9 mouse cellular contexts compared by ENCODE assay signal in genomic region chr2:94002331-94002730, GRCm38 (mm10). TPM values are rescaled to one million over a fixed set of nuclear protein-coding genes. Genes with fewer than 3 reads are reported as not detected.
DNase-seq lines count a peak whose midpoint lies in the region; ATAC-seq and TF ChIP-seq lines count a peak whose summit lies in the region.
"Had no signal": no experiment of that assay in that cellular context is flagged by ENCODE, and none has a peak within 500 bp of the region (broad histone marks: within the 10 kb centered on the region; RNA-seq: fewer than 3 reads in every experiment).

No protein-coding gene starts in this region.

- H3K9ac ChIP-seq in embryonic facial prominence, embryonic 14.5 days (ENCODE audit: low read depth, low read length): no peak overlapping the region
- H3K9ac ChIP-seq in kidney, embryonic 15.5 days: no peak overlapping the region
- H3K9ac ChIP-seq in limb, embryonic 14.5 days (ENCODE audit: low read depth, low read length, severe bottlenecking): no peak overlapping the region
- H3K9ac ChIP-seq: embryonic facial prominence, embryonic 12.5 days had no signal

- no peaks in the 10 kb centered on the region for H3K4me1 ChIP-seq in embryonic facial prominence, embryonic 14.5 days (ENCODE audit: control insufficient read depth, insufficient read depth, low read length)
- H3K4me1 ChIP-seq in kidney, embryonic 15.5 days: no peaks in the 10 kb centered on the region
- no peaks in the 10 kb centered on the region for H3K4me1 ChIP-seq in limb, embryonic 14.5 days (ENCODE audit: control insufficient read depth, insufficient read depth, low read length)
- H3K4me1 ChIP-seq: embryonic facial prominence, embryonic 12.5 days had no signal

- no peaks in the 10 kb centered on the region for H3K27me3 ChIP-seq in embryonic facial prominence, embryonic 14.5 days (replicated peaks; ENCODE audit: control insufficient read depth, insufficient read depth, low read length)
- no peaks in the 10 kb centered on the region for H3K27me3 ChIP-seq in kidney, embryonic 15.5 days
- no peaks in the 10 kb centered on the region for H3K27me3 ChIP-seq in limb, embryonic 14.5 days (ENCODE audit: control insufficient read depth, insufficient read depth, low read length)
- H3K27me3 ChIP-seq: embryonic facial prominence, embryonic 12.5 days had no signal

- 7% methylated on average over 2 of the region's 2 CpGs for WGBS in embryonic facial prominence, embryonic 14.5 days
- WGBS in kidney, embryonic 15.5 days: 3% methylated on average over 2 of the region's 2 CpGs
- 8% methylated on average over 2 of the region's 2 CpGs for WGBS in limb, embryonic 14.5 days

- no peak overlapping the region for H3K27ac ChIP-seq in embryonic facial prominence, embryonic 14.5 days (replicated peaks; ENCODE audit: low read depth, low read length)
- H3K27ac ChIP-seq in kidney, embryonic 15.5 days: no peak overlapping the region
- no peak overlapping the region for H3K27ac ChIP-seq in limb, embryonic 14.5 days (replicated peaks; ENCODE audit: low read depth, low read length)
- H3K27ac ChIP-seq: embryonic facial prominence, embryonic 12.5 days had no signal

- H3K4me2 ChIP-seq in embryonic facial prominence, embryonic 14.5 days (ENCODE audit: low read depth, low read length): no peak overlapping the region
- no peak overlapping the region for H3K4me2 ChIP-seq in kidney, embryonic 15.5 days
- no peak overlapping the region for H3K4me2 ChIP-seq in limb, embryonic 14.5 days (replicated peaks; ENCODE audit: low read depth, low read length, severe bottlenecking)
- H3K4me2 ChIP-seq: embryonic facial prominence, embryonic 12.5 days had no signal

- H3K9me3 ChIP-seq in embryonic facial prominence, embryonic 14.5 days (ENCODE audit: control insufficient read depth, low read length): no peaks in the 10 kb centered on the region
- no peaks in the 10 kb centered on the region for H3K9me3 ChIP-seq in kidney, embryonic 15.5 days (replicated peaks)
- no peaks in the 10 kb centered on the region for H3K9me3 ChIP-seq in limb, embryonic 14.5 days (ENCODE audit: control insufficient read depth, low read length)
- H3K9me3 ChIP-seq: embryonic facial prominence, embryonic 12.5 days had no signal

- no peak for TF ChIP-seq POLR2A in limb, embryonic 14.5 days (IDR thresholded peaks at IDR 0.05; ENCODE audit: borderline replicate concordance, extremely low read depth, insufficient read depth, insufficient read length)

- ATAC-seq in embryonic facial prominence, embryonic 14.5 days (ENCODE audit: low read depth): 0 out of 2 replicates have a peak, but pooled peaks have one; percentile 53
- ATAC-seq in kidney, embryonic 15.5 days (replicated peaks; ENCODE audit: low FRiP score): peak; percentile 74; the same call in 1 of the 2 replicates
- no peak for ATAC-seq in limb, embryonic 14.5 days (ENCODE audit: low FRiP score, low read depth)

- peaks cover 92% of the 10 kb centered on the region for H3K36me3 ChIP-seq in embryonic facial prominence, embryonic 14.5 days (ENCODE audit: control insufficient read depth, insufficient read depth, low read length)
- H3K36me3 ChIP-seq in kidney, embryonic 15.5 days: peaks cover 91% of the 10 kb centered on the region
- H3K36me3 ChIP-seq in limb, embryonic 14.5 days (ENCODE audit: control insufficient read depth, insufficient read depth, low read length): peaks cover 86% of the 10 kb centered on the region

- peak; percentile 65 for DNase-seq in CD4-positive helper T cell, adult 2 months (ENCODE audit: low read depth, low spot score)
- peak; percentile 67 to 78 for DNase-seq in adrenal gland, postnatal 4 days (ENCODE audit: low spot score in 2 of 2)
- peak; percentile 81 for DNase-seq in embryonic facial prominence, embryonic 14.5 days (ENCODE audit: low spot score)
- peak; percentile 34 to 77 for DNase-seq in heart, adult 9 months (ENCODE audit: low spot score in 2 of 2)
- peak; percentile 70 for DNase-seq in limb, embryonic 14.5 days (ENCODE audit: low spot score)
- DNase-seq in naive thymus-derived CD4-positive, alpha-beta T cell, adult 2 months (ENCODE audit: low read depth): peak; percentile 84
- peak; percentile 74 to 91 for DNase-seq in spleen, postnatal 4 days (ENCODE audit: low spot score in 2 of 2)

- H3K4me3 ChIP-seq in embryonic facial prominence, embryonic 14.5 days (ENCODE audit: low read depth, low read length): no peak overlapping the region
- no peak overlapping the region for H3K4me3 ChIP-seq in kidney, embryonic 15.5 days (replicated peaks)
- no peak overlapping the region for H3K4me3 ChIP-seq in limb, embryonic 14.5 days (replicated peaks; ENCODE audit: low read length)
- H3K4me3 ChIP-seq: embryonic facial prominence, embryonic 12.5 days had no signal

RNA-seq across cellular contexts. Expression of gene Gm27027, which starts 6.2 kb away (rescaled TPM):
- total RNA-seq in adrenal gland, postnatal 4 days (2021): not detected
- not detected in 2 replicates for polyA plus RNA-seq in embryonic facial prominence, embryonic 14.5 days (2014; fragmentation: Nextera tagmentation; extraction: Ambion mirVana)
- polyA plus RNA-seq in kidney, embryonic 15.5 days (2015; fragmentation: Nextera tagmentation; extraction: Ambion mirVana): not detected in 2 replicates
- not detected in 2 replicates for polyA plus RNA-seq in limb, embryonic 14.5 days (2012; rRNA removed)
- polyA plus RNA-seq in limb, embryonic 14.5 days (2014; fragmentation: Nextera tagmentation; extraction: Ambion mirVana): 0.43 TPM in 1 of 2 replicates, not detected in the other
- polyA plus RNA-seq: embryonic facial prominence, embryonic 12.5 days had no signal

RNA-seq across cellular contexts. Expression of gene Alkbh3, which starts 8.3 kb away (rescaled TPM):
- total RNA-seq in adrenal gland, postnatal 4 days (2021): 10 to 100 TPM; 73.1 to 76.3 TPM
- 53.8 and 69.8 TPM in 2 replicates for polyA plus RNA-seq in embryonic facial prominence, embryonic 14.5 days (2014; fragmentation: Nextera tagmentation; extraction: Ambion mirVana)
- polyA plus RNA-seq in kidney, embryonic 15.5 days (2015; fragmentation: Nextera tagmentation; extraction: Ambion mirVana): 59.3 and 69.5 TPM in 2 replicates
- polyA plus RNA-seq in limb, embryonic 14.5 days (2012; rRNA removed): 76.3 and 79.0 TPM in 2 replicates
- 76.2 and 79.8 TPM in 2 replicates for polyA plus RNA-seq in limb, embryonic 14.5 days (2014; fragmentation: Nextera tagmentation; extraction: Ambion mirVana)

RNA-seq across cellular contexts. Expression of gene Gm13889, which starts 45.3 kb away (rescaled TPM):
- total RNA-seq in adrenal gland, postnatal 4 days (2021): 10 to 100 TPM; 26.7 to 28.4 TPM
- 6.9 and 10.6 TPM in 2 replicates for polyA plus RNA-seq in embryonic facial prominence, embryonic 14.5 days (2014; fragmentation: Nextera tagmentation; extraction: Ambion mirVana)
- 9.2 and 11.1 TPM in 2 replicates for polyA plus RNA-seq in kidney, embryonic 15.5 days (2015; fragmentation: Nextera tagmentation; extraction: Ambion mirVana)
- 7.7 and 8.3 TPM in 2 replicates for polyA plus RNA-seq in limb, embryonic 14.5 days (2012; rRNA removed)
- polyA plus RNA-seq in limb, embryonic 14.5 days (2014; fragmentation: Nextera tagmentation; extraction: Ambion mirVana): 4.9 and 5.7 TPM in 2 replicates
